Mouse (Mus musculus): Measurements from ENCODE around the gene C9orf72. TPM values are rescaled to one million over a fixed set of nuclear protein-coding genes. Genes with fewer than 3 reads are reported as not detected.
A peak's percentile ranks its signal among the peaks of the same experiment; 100 is the strongest.

Gene C9orf72
- total RNA-seq, 2 experiments from 2014 or later = 28.4 to 31.2 TPM

- peak; percentile 20 to 51 for DNase-seq (ENCODE audit: low spot score in 2 of 2)
- intact Hi-C loops (cut with DNase I) = no loop called here
Observed at GRCm38 (mm10) chr4:35189794-35190193, 36.2 kb downstream of the C9orf72 start.

- intact Hi-C loops (cut with DNase I) = no loop called here
- no peak for DNase-seq (ENCODE audit: low spot score in 2 of 2)
Observed at GRCm38 (mm10) chr4:35187617-35188326, 38.2 kb downstream of the C9orf72 start.

- intact Hi-C loops (cut with DNase I) = no loop called here
- no peak for DNase-seq (ENCODE audit: low spot score in 2 of 2)
Observed at GRCm38 (mm10) chr4:35177926-35178645, 47.9 kb downstream of the C9orf72 start.

GRCm38 (mm10) chr4:35175566-35175965 is 50.4 kb downstream of the C9orf72 start:
- no peak for DNase-seq (ENCODE audit: low spot score in 2 of 2)
- intact Hi-C loops (cut with DNase I) = no loop called here

GRCm38 (mm10) chr4:35173551-35173950 is 52.4 kb downstream of the C9orf72 start:
- no peak for DNase-seq (ENCODE audit: low spot score in 2 of 2)
- intact Hi-C loops (cut with DNase I) = no loop called here

- DNase-seq (ENCODE audit: low spot score in 2 of 2) = no peak
- intact Hi-C loops (cut with DNase I) = no loop called here
Observed at GRCm38 (mm10) chr4:35172471-35172870, 53.5 kb downstream of the C9orf72 start.

- peak in 1 of 2 experiments; percentile 15 for DNase-seq (ENCODE audit: low spot score in 2 of 2)
- intact Hi-C loops (cut with DNase I) = no loop called here
Observed at GRCm38 (mm10) chr4:35169571-35170125, 56.3 kb downstream of the C9orf72 start.

- intact Hi-C loops (cut with DNase I) = no loop called here
- no peak for DNase-seq (ENCODE audit: low spot score in 2 of 2)
Observed at GRCm38 (mm10) chr4:35167855-35168254, 58.1 kb downstream of the C9orf72 start.

GRCm38 (mm10) chr4:35165947-35166346 is 60.0 kb downstream of the C9orf72 start:
- intact Hi-C loops (cut with DNase I) = no loop called here
- DNase-seq (ENCODE audit: low spot score in 2 of 2) = no peak

GRCm38 (mm10) chr4:35165275-35165674 is 60.7 kb downstream of the C9orf72 start:
- DNase-seq (ENCODE audit: low spot score in 2 of 2) = no peak
- intact Hi-C loops (cut with DNase I) = no loop called here

- intact Hi-C loops (cut with DNase I) = loop anchor here (2.0 to 5.0 kb wide), 2 partner anchors 36 to 197 kb away; no protein-coding TSS in a partner anchor
- DNase-seq (ENCODE audit: low spot score in 2 of 2) = no peak
Observed at GRCm38 (mm10) chr4:35157815-35158214, 68.2 kb downstream of the C9orf72 start.

- DNase-seq (ENCODE audit: low spot score in 2 of 2) = peak; percentile 65 to 85
- intact Hi-C loops (cut with DNase I) = loop anchor here (2.0 to 5.0 kb wide), 2 partner anchors 35 to 196 kb away; no protein-coding TSS in a partner anchor
Observed at GRCm38 (mm10) chr4:35156751-35157611, 69.0 kb downstream of the C9orf72 start, which contains the start of gene Mob3b. TSS of gene Mob3b (minus strand) at chr4:35157484.

- peak in 1 of 2 experiments; percentile 17 for DNase-seq (ENCODE audit: low spot score in 2 of 2)
- intact Hi-C loops (cut with DNase I) = loop anchor here (2.0 to 5.0 kb wide), 2 partner anchors 34 to 195 kb away; no protein-coding TSS in a partner anchor
Observed at GRCm38 (mm10) chr4:35156149-35156611, 69.8 kb downstream of the C9orf72 start.

- intact Hi-C loops (cut with DNase I) = loop anchor here (5.0 kb wide), 1 partner anchor 33 kb away; no protein-coding TSS in a partner anchor
- no peak for DNase-seq (ENCODE audit: low spot score in 2 of 2)
Observed at GRCm38 (mm10) chr4:35155132-35155922, 70.6 kb downstream of the C9orf72 start.

- intact Hi-C loops (cut with DNase I) = no loop called here
Observed at GRCm38 (mm10) chr4:35154051-35154450, 71.9 kb downstream of the C9orf72 start.

GRCm38 (mm10) chr4:35151756-35152155 is 74.2 kb downstream of the C9orf72 start, which contains the start of gene Ifnk:
TSS of gene Ifnk (plus strand) at chr4:35152056.
- DNase-seq (ENCODE audit: low spot score in 2 of 2) = no peak
- intact Hi-C loops (cut with DNase I) = no loop called here

More at GRCm38 (mm10) chr4:35154051-35154450, 71.9 kb downstream of the C9orf72 start:
- DNase-seq (ENCODE audit: low spot score in 2 of 2) = no peak

- no peak for DNase-seq (ENCODE audit: low spot score in 2 of 2)
- intact Hi-C loops (cut with DNase I) = no loop called here
Observed at GRCm38 (mm10) chr4:35150706-35151105, 75.3 kb downstream of the C9orf72 start.

- no peak for DNase-seq (ENCODE audit: low spot score in 2 of 2)
- intact Hi-C loops (cut with DNase I) = no loop called here
Observed at GRCm38 (mm10) chr4:35148326-35148725, 77.6 kb downstream of the C9orf72 start.
